In the genomic region with DNA sequence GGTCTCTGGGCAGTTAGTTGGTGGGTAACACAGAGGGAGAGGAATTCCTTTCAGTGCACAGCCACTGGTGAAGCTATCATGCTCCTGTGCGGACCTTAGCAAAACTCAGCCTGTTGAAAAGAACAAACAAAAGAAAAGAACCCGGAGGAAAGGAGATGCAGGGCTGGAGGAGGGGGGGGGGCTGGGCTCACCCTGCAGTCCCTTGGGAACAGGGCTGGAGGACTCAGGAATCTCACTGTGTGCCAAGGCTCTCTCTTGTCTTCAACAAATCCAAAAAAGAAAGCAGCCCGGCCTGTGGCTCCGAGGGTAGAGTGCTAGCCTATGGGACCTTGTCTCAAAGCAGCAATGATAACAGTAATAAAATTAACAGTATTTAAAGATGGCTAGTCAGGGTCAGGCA, we compare ENCODE assay signal across 21 mouse cellular contexts. TPM values are rescaled to one million over a fixed set of nuclear protein-coding genes. Genes with fewer than 3 reads are reported as not detected.
DNase-seq lines count a peak whose midpoint lies in the region; ATAC-seq and TF ChIP-seq lines count a peak whose summit lies in the region.
"Had no signal": no experiment of that assay in that cellular context is flagged by ENCODE, and none has a peak within 500 bp of the region (broad histone marks: within the 10 kb centered on the region; RNA-seq: fewer than 3 reads in every experiment).

No protein-coding gene starts in this region.

- DNase-seq in 3T3-L1 (ENCODE audit: low read depth, low spot score) (peak; percentile 53), adipocyte (ENCODE audit: low spot score) (peak; percentile 58)
- peak; percentile 66 for DNase-seq in hindbrain, postnatal 0 days (ENCODE audit: low spot score)
- no peak for DNase-seq in spleen, adult 18-20 months
- no peak for DNase-seq in embryo, embryonic 11 days
- DNase-seq: adrenal gland, postnatal 36 days; cerebellum, postnatal 25 days; heart, adult 2 months; kidney, adult 18-20 months; kidney, postnatal 14 days; layer of hippocampus, adult 9-11 months; lung, embryonic 14.5 days; right cerebral cortex, postnatal 25 days; thymus, adult 18-20 months had no signal

- peak overlapping the region; percentile 2; the same call in 1 of the 2 replicates for H3K9ac ChIP-seq in intestine, embryonic 16.5 days (ENCODE audit: low read depth, low read length)
- H3K9ac ChIP-seq in intestine, postnatal 0 days (ENCODE audit: low read depth, low read length): no peak overlapping the region
- no peak overlapping the region for H3K9ac ChIP-seq in hindbrain, postnatal 0 days (replicated peaks; ENCODE audit: low read length)
- H3K9ac ChIP-seq: embryonic facial prominence, embryonic 13.5 days; lung, embryonic 14.5 days had no signal

- H3K4me1 ChIP-seq in intestine, embryonic 16.5 days (ENCODE audit: control insufficient read depth, insufficient read depth, low read length): peaks cover 17% of the 10 kb centered on the region
- H3K4me1 ChIP-seq in intestine, postnatal 0 days (replicated peaks; ENCODE audit: control insufficient read depth, insufficient read depth, low read length): no peaks in the 10 kb centered on the region; the same call in 1 of the 2 replicates
- peaks cover 4% of the 10 kb centered on the region; the same call in 1 of the 2 replicates for H3K4me1 ChIP-seq in hindbrain, postnatal 0 days (ENCODE audit: insufficient read depth, low read length)

- H3K4me3 ChIP-seq in intestine, embryonic 16.5 days (ENCODE audit: low read length): no peak overlapping the region
- H3K4me3 ChIP-seq in intestine, postnatal 0 days (ENCODE audit: low read depth, low read length): no peak overlapping the region
- H3K4me3 ChIP-seq in hindbrain, postnatal 0 days (ENCODE audit: low read length): no peak overlapping the region
- H3K4me3 ChIP-seq: embryonic facial prominence, embryonic 13.5 days; heart, adult 2 months had no signal

- no peak for TF ChIP-seq CTCF in intestine, postnatal 0 days (IDR thresholded peaks at IDR 0.05; ENCODE audit: low read depth)
- no peak for TF ChIP-seq CTCF in hindbrain, postnatal 0 days (IDR thresholded peaks at IDR 0.05; ENCODE audit: low read depth)

- WGBS in intestine, embryonic 16.5 days: 35% methylated on average over 4 of the region's 4 CpGs
- 30% methylated on average over 4 of the region's 4 CpGs for WGBS in intestine, postnatal 0 days
- WGBS in hindbrain, postnatal 0 days: 10% methylated on average over 4 of the region's 4 CpGs

- no peak overlapping the region for H3K4me2 ChIP-seq in intestine, embryonic 16.5 days (ENCODE audit: low read depth, low read length)
- no peak overlapping the region for H3K4me2 ChIP-seq in intestine, postnatal 0 days (replicated peaks; ENCODE audit: low read depth)
- no peak overlapping the region for H3K4me2 ChIP-seq in hindbrain, postnatal 0 days (ENCODE audit: low read depth, low read length)
- H3K4me2 ChIP-seq: embryonic facial prominence, embryonic 13.5 days; lung, embryonic 14.5 days had no signal

- H3K27ac ChIP-seq in intestine, embryonic 16.5 days (ENCODE audit: low read length): no peak overlapping the region
- no peak overlapping the region for H3K27ac ChIP-seq in intestine, postnatal 0 days (ENCODE audit: low read depth, low read length)
- H3K27ac ChIP-seq in hindbrain, postnatal 0 days: peak overlapping the region; percentile 58; the same call in 1 of the 2 replicates
- H3K27ac ChIP-seq: embryonic facial prominence, embryonic 13.5 days; heart, adult 2 months had no signal

- H3K36me3 ChIP-seq in intestine, embryonic 16.5 days (ENCODE audit: control insufficient read depth, insufficient read depth, low read length): no peaks in the 10 kb centered on the region
- H3K36me3 ChIP-seq in intestine, postnatal 0 days (ENCODE audit: control insufficient read depth, insufficient read depth): no peaks in the 10 kb centered on the region
- no peaks in the 10 kb centered on the region for H3K36me3 ChIP-seq in hindbrain, postnatal 0 days (ENCODE audit: insufficient read depth, low read length)
- H3K36me3 ChIP-seq: embryonic facial prominence, embryonic 13.5 days had no signal

- H3K27me3 ChIP-seq in intestine, embryonic 16.5 days (replicated peaks; ENCODE audit: control insufficient read depth, insufficient read depth, low read length): no peaks in the 10 kb centered on the region
- no peaks in the 10 kb centered on the region for H3K27me3 ChIP-seq in intestine, postnatal 0 days (replicated peaks; ENCODE audit: control insufficient read depth, insufficient read depth, low read length)
- H3K27me3 ChIP-seq in hindbrain, postnatal 0 days (ENCODE audit: insufficient read depth, low read length): no peaks in the 10 kb centered on the region
- H3K27me3 ChIP-seq: embryonic facial prominence, embryonic 13.5 days had no signal

- H3K9me3 ChIP-seq in intestine, embryonic 16.5 days (ENCODE audit: control insufficient read depth, low read length): no peaks in the 10 kb centered on the region
- no peaks in the 10 kb centered on the region for H3K9me3 ChIP-seq in intestine, postnatal 0 days (ENCODE audit: control insufficient read depth)
- H3K9me3 ChIP-seq in hindbrain, postnatal 0 days (ENCODE audit: low read length): no peaks in the 10 kb centered on the region
- H3K9me3 ChIP-seq: embryonic facial prominence, embryonic 13.5 days had no signal

- no peak for ATAC-seq in intestine, embryonic 16.5 days
- no peak for ATAC-seq in intestine, postnatal 0 days
- ATAC-seq in hindbrain, postnatal 0 days: peak; percentile 28; the same call in 1 of the 2 replicates

RNA-seq across cellular contexts. Expression of a gene that starts 3.5 kb away (rescaled TPM):
- polyA plus RNA-seq in intestine, embryonic 16.5 days (2015; fragmentation: Nextera tagmentation; extraction: Ambion mirVana): 88.3 and 101 TPM in 2 replicates
- polyA plus RNA-seq in intestine, postnatal 0 days (2015; fragmentation: Nextera tagmentation; extraction: Ambion mirVana): 79.0 and 92.1 TPM in 2 replicates
- total RNA-seq in hindbrain, postnatal 0 days (2014; rRNA removed): 65.7 and 68.4 TPM in 2 replicates
- 44.2 and 56.5 TPM in 2 replicates for polyA plus RNA-seq in hindbrain, postnatal 0 days (2015; fragmentation: Nextera tagmentation; extraction: Ambion mirVana)

RNA-seq across cellular contexts. Expression of a gene that starts 9.4 kb away (rescaled TPM):
- 228 and 246 TPM in 2 replicates for polyA plus RNA-seq in intestine, embryonic 16.5 days (2015; fragmentation: Nextera tagmentation; extraction: Ambion mirVana)
- polyA plus RNA-seq in intestine, postnatal 0 days (2015; fragmentation: Nextera tagmentation; extraction: Ambion mirVana): 181 and 182 TPM in 2 replicates
- 301 and 453 TPM in 2 replicates for total RNA-seq in hindbrain, postnatal 0 days (2014; rRNA removed)
- 188 and 190 TPM in 2 replicates for polyA plus RNA-seq in hindbrain, postnatal 0 days (2015; fragmentation: Nextera tagmentation; extraction: Ambion mirVana)

RNA-seq across cellular contexts. Expression of a gene that starts 31.4 kb away (rescaled TPM):
- 3.6 and 3.7 TPM in 2 replicates for polyA plus RNA-seq in intestine, embryonic 16.5 days (2015; fragmentation: Nextera tagmentation; extraction: Ambion mirVana)
- polyA plus RNA-seq in intestine, postnatal 0 days (2015; fragmentation: Nextera tagmentation; extraction: Ambion mirVana): 1.7 and 1.9 TPM in 2 replicates
- total RNA-seq in hindbrain, postnatal 0 days (2014; rRNA removed): 1.7 TPM in 1 of 2 replicates, not detected in the other
- 0.25 and 0.41 TPM in 2 replicates for polyA plus RNA-seq in hindbrain, postnatal 0 days (2015; fragmentation: Nextera tagmentation; extraction: Ambion mirVana)
- total RNA-seq: left cerebral cortex, postnatal 36 days; megakaryocyte progenitor cell, adult 5-6 weeks had no signal

RNA-seq across cellular contexts. Expression of a gene that starts 35.1 kb away (rescaled TPM):
- polyA plus RNA-seq in intestine, embryonic 16.5 days (2015; fragmentation: Nextera tagmentation; extraction: Ambion mirVana): 37.3 and 52.2 TPM in 2 replicates
- 114 and 121 TPM in 2 replicates for polyA plus RNA-seq in intestine, postnatal 0 days (2015; fragmentation: Nextera tagmentation; extraction: Ambion mirVana)
- total RNA-seq in hindbrain, postnatal 0 days (2014; rRNA removed): 486 and 650 TPM in 2 replicates
- 90.4 and 96.3 TPM in 2 replicates for polyA plus RNA-seq in hindbrain, postnatal 0 days (2015; fragmentation: Nextera tagmentation; extraction: Ambion mirVana)

RNA-seq across cellular contexts. Expression of a gene that starts 39.6 kb away (rescaled TPM):
- not detected in 2 replicates for polyA plus RNA-seq in intestine, embryonic 16.5 days (2015; fragmentation: Nextera tagmentation; extraction: Ambion mirVana)
- not detected in 2 replicates for polyA plus RNA-seq in intestine, postnatal 0 days (2015; fragmentation: Nextera tagmentation; extraction: Ambion mirVana)
- 0.05 and 0.18 TPM in 2 replicates for total RNA-seq in hindbrain, postnatal 0 days (2014; rRNA removed)
- 0.05 and 0.08 TPM in 2 replicates for polyA plus RNA-seq in hindbrain, postnatal 0 days (2015; fragmentation: Nextera tagmentation; extraction: Ambion mirVana)
- total RNA-seq: adrenal gland, postnatal 36 days; heart, adult 2 months; heart, postnatal 25 days; liver, adult 2 months; megakaryocyte progenitor cell, adult 5-6 weeks had no signal
- polyA plus RNA-seq: liver, adult 2 months had no signal

Comparison
In these comparisons a context has a peak if more than half of its experiments do, and no peak if none do; other contexts are left out.
1. DNase-seq: peak in 3T3-L1 (single experiment), adipocyte (single experiment) and hindbrain, postnatal 0 days (single experiment); none in spleen, adult 18-20 months (0 of 2) and embryo, embryonic 11 days (single experiment).